Mouse (Mus musculus) forebrain, embryonic 13.5 days (tissue): ENCODE results near the gene Kantr. TPM values are rescaled to one million over a fixed set of nuclear protein-coding genes. Genes with fewer than 3 reads are reported as not detected.

Experiments used
- polyA plus RNA-seq: library from polyadenylated mRNA; unstranded; fragments of >200 nt; fragmentation: Nextera tagmentation; extraction: Ambion mirVana; gene quantifications from 2 replicates; pipeline ENCODE4 v1.2.1, GENCODE M21; 2015

The Kantr gene
- polyA plus RNA-seq, 1 experiment from 2014 or later = 21.5 TPM

Other genes with a start within 250 kb of the Kantr start
- gene Iqsec2, start 183.2 kb downstream of the Kantr start, polyA plus RNA-seq = 3.5 and 4.0 TPM in 2 replicates
- gene Kdm5c, start 94.5 kb downstream of the Kantr start, polyA plus RNA-seq = 36.1 and 39.6 TPM in 2 replicates
- gene Tspyl2, start 14.9 kb upstream of the Kantr start, polyA plus RNA-seq = 44.2 and 46.1 TPM in 2 replicates
- 8.4 and 8.7 TPM in 2 replicates for gene Gpr173, start 41.2 kb upstream of the Kantr start, polyA plus RNA-seq
- gene Cldn34a, start 235.8 kb upstream of the Kantr start, polyA plus RNA-seq = not detected in 2 replicates